Mouse (Mus musculus) neutrophil, adult 5-6 weeks (primary cell): Measurements from ENCODE around the gene Gm37419. TPM values are rescaled to one million over a fixed set of nuclear protein-coding genes. Genes with fewer than 3 reads are reported as not detected.

Experiments
- ATAC-seq: fragments of 151-379, 151-347 bp; 2 replicates; pipeline ENCODE4 v1.8.0; 2017; ENCODE audit warnings: mild to moderate bottlenecking, moderate TSS enrichment; ENCODE audit not compliant: insufficient number of reproducible peaks, poor library complexity, low FRiP score, severe bottlenecking; ENCODE audit errors: extremely low read depth
- total RNA-seq: library from RNA; stranded (forward); fragments of 200-1000 nt; gene quantifications from 2 replicates; pipeline ENCODE4 v1.2.3, GENCODE M21; 2017

Gene Gm37419
- not detected in 2 replicates for total RNA-seq

DNA sequence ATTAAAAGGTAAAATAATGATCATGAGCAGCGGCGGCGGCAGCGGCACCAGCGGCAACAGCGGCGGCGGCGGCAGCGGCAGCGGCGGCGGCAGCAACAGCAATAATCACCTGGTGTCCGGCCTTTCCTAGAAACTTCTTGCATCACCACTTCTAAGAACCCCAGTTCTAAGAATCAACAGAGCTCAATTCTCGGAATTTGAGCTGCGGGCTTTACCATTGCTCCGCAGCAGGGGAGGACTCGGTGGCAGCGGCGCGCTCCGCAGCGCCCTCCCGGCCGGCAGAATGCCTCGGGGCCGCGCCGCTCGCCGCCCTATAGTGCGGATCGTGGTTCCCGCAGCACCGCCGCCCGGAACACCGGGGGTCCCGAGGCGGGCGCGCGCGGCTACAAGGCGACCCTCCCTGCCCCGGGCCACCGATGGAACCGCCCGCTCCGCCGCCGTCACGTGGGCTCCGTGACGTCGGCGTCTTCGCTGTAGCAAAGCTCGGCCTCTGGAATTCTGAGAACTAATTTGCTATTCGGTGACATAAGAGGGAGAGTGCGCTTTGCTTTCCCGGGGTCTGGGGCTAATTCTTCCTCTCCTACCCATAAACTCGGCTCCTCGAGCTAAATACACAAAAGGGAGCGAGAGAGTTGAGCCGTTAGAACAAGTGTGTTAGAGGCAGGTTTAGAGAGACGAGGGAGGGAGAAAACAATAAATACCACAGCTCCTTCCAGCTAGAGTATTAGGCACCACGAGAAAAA lies at the start of gene Gm37419, which contains the start of gene Bcl6:
Gene Gm37419 (plus strand): TSS at position 17 of the 743 bp plus-strand sequence.
Gene Bcl6 (minus strand): TSS at position 387 of the 743 bp plus-strand sequence.
- peak; percentile 63 for ATAC-seq

DNA sequence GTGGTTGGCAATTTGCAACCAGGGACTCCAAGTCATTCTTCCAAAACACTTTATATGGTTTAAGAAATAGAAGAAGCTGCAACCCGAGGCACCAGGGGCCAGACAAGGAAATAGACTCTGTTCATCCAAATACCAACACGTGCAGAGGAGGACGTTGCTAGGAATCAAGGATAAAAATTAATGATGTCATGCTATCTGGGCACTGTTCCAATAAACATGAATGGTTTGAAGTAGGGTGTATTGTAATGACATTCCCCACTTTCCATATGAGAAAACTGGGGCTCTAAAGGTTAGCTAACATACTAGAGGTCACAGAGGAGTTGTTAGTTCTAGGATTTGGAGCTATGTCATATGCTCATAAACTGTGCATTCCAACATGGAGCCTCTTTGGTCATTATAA lies 43.5 kb upstream of the Gm37419 start:
- ATAC-seq = no peak

DNA sequence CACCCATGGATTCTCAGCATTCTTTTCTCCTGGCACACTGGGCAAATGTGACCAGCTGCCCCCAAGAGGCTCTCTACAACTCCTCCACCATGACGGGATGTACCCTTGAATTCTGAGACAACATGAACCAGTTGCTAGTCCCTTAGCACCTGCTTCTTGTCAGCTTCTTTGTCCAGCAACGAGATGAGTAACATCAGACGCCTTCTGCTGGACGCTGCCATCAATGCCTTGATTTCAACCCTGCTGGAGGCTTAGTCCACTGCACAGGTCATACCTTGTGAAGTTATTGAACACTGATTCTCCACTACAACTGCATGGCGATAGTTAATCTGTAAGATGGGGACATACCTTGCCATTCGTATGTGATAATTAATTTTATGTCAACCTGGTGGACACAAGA lies 40.6 kb upstream of the Gm37419 start:
- no peak for ATAC-seq

DNA sequence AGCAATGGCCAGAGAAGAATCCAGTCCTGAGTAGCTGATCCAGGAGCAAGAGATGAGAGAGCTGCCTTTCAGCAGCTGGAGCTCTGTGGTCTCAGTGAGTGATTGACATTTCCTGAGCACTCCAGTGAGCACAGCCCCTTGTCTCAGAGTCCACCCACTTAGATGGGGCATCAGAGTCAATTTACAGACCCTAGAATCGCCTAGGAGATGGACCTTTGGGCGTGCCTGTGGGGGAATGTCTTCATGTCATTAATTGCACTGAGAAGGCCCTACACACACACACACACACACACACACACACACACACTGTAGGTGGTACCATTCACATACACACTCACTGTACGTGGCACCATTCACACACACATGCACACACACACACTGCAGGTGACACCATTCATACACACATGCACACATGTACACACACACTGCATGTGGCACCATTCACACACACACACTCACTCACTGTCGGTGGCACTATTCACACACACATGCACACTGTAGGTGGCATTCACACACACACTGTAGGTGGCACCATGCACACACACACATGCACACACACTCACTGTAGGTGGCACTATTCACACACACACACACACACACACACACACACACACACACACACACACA lies 36.1 kb upstream of the Gm37419 start:
- ATAC-seq = no peak

DNA sequence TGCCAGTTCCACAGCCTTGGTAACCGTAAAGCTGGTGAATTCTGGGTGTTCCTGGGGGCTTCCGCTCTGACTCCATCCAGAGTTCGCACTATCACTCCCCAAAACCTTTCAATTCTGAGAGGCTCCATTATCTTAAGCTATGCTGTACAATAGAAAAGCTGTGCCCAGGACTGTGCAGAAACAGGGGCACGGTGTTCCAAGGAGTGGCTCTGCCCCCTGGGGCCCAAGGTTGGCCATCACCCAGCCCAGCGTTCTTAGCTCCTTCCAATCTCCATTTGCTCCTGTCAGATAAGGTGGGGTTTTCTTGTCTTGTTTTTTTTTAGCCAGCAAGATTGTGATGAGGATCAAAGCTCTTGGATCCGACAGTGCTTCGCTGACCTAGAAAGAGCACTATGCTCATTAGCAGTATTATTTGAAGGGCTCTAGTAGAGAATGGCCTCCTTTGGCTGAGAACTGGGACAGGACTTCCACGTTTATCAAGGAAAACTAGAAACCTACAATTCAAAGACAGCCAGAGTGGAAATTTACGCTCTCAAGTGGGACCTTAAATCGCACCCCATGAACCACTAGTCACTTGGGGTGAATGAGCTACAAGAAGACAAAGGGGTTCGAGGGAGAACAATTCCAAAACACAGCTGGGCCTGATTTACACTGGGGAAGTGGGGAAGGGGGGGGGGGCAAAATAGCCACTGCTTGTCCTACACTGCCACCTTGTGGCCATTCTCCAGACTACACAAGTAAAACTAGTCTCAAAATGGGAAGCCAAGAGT lies 34.9 kb upstream of the Gm37419 start:
- ATAC-seq = no peak

DNA sequence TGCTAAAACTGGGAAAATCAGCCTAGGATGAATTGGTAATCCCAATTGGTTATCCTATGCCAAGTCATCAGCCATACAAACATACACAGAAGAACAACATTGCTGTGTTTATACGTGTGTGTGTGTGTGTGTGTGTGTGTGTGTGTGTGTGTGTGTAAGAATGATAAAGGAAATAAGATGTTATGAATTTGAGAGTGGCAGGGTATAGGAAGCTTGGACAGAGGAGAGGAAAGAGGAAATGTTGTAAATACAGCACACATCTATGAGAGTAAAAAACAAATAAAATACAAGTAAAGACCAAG lies 34.4 kb upstream of the Gm37419 start:
- ATAC-seq = no peak

DNA sequence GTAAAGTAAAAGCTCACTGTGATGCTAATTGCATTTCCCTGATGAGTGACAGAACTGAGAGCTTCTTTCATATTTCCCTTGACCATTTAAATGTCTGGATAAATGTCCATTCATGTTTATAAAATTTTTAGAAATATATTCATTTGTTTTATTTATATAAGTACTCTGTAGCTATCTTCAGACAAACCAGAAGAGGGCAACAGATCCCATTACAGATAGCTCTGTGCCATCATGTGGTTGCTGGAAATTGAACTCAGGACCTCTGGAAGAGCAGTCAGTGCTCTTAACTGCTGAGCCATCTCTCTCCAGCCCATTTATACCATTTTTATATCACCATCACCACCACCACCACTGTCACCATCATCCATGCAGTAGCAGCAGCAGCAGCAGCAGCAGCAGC lies 29.3 kb upstream of the Gm37419 start:
- no peak for ATAC-seq

DNA sequence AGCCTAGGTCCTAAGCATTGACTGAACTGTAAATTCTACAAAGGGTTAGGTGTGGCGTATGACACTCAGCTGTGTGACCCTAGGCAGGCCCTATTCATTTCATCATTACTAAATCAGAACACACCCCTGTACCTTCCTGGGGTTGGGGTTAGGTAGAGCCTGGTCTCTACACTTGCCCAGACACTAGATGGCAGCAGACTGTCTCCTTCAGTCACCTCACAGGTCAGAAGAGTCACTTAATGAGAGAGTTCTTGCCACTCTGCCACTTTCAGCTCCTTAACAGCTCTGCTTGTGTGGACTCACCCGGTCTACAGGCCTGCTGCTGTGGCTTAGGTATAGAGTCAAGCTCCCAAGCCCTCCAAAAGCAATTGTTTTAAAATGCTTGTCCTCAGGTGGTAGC lies 25.9 kb upstream of the Gm37419 start:
- ATAC-seq = peak; percentile 56

DNA sequence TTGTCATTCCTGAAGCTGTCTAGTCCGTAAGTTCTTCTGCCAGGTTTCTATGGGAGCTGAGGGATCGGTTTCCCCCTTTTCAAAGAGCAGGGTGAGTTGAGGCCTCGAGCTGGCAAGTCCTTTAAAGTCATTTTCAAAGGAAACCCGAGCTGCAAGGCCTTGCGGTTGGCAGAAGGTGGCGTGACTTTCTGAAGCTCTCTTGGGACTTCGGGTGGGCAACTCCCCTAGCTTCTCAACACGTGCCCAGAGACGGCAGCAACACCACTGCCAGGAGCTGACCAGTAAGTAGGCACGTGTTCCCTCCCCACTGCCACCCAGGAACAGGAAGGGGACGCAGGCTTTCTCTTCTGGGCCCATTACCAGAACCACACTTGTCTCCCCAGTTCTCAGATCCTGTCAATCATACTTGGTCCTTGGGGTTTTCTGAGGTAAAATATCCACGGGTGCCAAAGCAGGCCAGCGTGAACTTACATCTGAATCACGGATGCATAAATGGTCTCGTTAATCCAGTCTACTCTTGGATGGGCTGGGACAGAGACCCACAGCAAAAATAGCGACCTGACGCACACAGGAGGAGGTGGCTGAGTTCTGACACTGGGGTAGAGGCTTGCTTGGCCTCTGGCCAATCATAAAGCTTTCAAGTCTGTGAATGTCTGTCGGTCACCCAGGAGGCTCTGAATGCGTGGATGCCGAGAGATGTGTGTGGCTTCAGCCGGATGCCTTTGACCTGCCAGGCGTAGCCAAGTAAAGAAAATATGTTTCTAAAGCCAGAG lies 24.2 kb upstream of the Gm37419 start:
- ATAC-seq = no peak

DNA sequence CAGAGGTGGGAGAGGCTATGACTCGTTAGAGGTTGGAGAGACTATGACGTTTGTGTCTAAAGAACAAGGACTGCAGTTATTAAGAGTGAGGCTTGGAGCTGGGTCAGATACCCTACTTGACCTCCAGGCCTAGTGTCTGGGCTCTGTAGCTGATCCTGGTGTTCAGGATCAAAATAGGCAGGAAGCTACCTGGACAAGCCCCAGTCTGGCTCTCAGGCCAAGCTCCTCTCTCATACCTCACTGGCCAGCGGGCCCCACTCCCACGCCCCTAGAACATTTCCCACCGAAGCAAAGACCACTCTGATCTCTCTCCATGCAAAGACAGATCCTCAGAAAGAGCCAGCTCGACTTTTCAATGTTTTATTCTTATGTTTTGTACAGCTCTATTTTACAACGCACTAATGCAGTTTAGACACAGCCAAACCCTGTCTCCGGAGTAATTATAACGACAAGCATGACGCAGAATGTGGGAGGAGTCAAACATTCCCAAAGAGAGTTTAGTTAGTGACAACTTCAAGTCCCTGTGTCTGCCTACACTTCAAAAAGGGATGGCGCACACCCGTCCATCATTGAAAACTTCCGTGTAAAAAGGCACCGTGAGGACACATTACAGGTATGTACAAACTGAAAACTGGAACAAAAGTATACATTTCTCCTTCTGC lies 23.4 kb upstream of the Gm37419 start:
- ATAC-seq = no peak

DNA sequence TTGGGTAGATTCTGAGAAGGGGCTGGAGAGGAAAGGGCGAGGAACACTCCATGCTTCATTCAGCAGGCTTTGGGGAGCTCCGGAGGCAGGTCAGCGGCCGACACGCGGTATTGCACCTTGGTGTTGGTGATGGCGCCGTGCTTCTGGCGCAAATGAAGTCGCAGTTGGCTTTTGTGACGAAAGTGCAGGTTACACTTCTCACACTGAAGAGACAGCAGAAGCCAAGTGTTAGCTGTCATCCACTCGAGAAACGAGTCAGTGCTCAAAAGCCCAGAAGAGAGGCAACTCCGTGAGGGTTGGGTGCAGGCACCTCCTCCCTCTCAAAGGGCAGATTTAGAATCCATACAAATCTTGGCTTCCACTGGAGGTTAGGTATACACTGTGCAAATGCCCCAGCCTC lies 22.2 kb upstream of the Gm37419 start:
- no peak for ATAC-seq

DNA sequence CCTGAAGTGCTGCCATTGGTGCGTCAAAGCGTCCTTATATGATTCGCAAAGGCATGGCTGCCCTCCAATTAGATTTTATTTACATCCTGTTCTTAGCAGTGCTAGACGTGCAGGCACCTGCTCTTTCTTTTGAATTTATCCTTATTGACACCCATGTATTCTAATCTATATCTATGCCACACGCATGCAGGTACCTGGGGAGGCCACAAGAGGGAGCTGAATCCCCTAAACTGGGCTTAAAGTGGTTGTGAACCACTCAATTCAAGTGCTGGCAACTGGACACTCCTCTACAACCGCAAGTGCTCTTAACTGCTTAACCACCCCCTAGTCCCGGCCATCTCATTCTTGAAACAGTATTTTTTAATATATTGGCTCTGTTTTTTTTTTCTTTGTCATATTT lies 21.0 kb upstream of the Gm37419 start:
- peak; percentile 34; the same call in 1 of the 2 replicates for ATAC-seq

DNA sequence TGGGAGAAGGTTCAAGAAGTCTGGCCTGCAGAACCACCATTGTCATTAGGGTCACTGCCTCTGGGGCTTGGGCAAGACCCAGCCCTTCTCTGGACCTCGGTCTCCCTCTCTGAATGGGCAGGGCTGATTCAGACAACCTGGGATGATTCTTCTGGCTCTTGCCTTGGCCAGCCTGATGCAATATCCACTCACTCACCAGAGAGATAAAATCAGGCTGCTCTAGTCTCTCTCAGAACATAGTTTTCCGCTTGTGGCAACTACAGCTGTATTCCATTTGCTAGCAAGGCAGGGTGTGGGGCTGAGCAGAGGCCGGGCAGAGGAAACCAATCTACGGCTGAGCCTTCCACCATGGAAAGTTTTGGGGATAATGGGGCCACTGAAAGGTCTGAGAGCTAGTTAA lies 19.4 kb upstream of the Gm37419 start:
- ATAC-seq = no peak

DNA sequence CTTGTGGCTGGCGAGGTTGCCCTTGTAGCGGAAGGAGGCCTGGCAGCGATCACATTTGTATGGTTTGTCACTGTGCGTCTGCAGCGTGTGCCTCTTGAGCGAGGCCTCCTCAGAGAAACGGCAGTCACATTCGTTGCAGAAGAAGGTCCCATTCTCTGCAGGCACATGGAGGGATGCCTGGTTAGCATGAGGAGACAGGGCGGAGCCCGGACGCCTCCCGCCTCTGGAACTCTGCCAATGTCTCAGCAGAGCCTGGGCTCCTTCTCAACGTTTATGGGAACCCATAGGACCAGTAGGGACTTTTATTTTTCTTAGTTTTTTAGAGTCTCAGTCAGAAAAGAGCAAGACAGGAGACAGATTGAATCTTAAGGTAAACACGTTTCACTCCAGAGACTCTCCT lies 18.4 kb upstream of the Gm37419 start:
- no peak for ATAC-seq

DNA sequence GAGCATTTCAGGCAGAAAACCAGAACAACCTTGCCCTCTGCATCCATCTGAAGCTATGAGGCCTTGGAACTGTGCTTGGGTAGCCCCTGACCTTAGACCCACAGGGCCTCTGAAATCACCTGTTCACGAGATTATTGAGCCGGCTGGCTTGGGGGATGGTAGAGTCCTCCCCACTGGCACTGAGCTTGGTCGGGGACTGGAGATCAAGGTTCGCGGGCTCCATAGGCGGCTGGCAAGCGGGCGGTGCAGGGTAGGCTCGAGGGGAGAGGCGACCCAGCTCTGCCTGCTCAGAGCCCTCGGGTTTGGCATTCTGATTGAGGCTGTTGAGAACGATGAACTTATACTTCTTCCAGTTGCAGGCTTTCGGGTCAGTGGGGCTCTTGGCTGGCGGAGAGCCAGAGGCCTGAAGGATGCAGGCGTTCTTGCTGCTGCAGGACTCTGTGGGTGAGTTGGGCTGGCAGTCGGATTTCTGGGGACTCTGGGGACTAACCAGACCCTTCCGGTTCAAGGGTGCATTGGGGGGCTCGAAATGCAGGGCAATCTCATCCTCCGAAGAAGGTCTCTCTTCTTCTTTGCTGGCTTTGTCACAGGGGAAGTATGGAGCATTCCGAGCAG lies 16.0 kb upstream of the Gm37419 start:
- ATAC-seq = no peak

DNA sequence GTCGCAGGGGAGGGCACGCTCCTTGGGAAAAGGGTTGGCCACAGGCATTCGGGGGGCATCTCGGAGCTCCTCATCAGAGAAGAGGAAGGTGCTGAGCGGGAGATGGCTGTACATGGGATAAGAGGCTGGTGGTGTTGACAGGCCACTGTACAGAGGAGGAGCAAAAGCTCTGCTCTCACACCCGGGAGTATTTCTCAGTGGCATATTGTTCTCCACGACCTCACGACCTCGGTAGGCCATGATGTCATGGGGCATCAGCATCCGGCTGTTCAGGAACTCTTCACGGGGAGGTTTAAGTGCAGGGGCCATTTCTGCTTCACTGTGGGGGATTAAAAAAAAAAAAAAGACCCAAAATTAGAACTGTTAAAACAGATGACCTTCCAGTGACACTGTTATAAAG lies 15.4 kb upstream of the Gm37419 start:
- no peak for ATAC-seq

DNA sequence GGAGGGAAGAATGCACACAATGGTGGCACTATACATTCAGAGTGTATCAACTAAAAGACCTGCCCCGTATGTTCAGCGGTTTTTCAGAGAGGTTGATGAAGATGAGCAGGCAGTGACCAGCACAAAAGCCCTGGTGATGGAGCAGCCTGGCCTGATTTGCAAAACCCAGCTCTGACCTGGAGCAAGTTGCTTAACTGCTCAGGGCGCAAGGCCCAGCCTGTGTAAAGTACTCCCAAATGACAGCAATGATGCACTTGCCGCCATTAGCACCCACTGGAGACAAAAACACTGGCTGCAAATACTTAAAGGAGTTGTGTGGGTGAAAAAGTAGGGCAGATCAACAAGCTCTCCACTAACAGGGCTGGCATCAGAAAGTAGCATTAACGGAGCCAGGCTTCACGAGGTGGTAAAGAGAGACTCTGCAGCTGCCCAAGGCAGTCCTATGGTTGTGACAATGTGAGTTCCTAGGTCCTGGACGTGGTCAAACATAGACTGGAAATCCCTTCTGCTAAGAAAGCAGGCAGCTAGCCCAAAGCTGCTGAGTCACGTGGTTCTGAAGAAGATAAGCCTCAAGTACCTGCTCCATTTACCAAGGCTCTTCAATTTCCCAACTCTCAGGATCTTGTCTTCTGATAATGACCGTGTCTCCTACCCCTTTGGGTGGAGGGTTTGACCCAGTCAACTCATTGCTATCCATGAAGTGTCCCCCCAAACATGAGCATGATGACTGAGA lies 14.5 kb upstream of the Gm37419 start:
- ATAC-seq = no peak

DNA sequence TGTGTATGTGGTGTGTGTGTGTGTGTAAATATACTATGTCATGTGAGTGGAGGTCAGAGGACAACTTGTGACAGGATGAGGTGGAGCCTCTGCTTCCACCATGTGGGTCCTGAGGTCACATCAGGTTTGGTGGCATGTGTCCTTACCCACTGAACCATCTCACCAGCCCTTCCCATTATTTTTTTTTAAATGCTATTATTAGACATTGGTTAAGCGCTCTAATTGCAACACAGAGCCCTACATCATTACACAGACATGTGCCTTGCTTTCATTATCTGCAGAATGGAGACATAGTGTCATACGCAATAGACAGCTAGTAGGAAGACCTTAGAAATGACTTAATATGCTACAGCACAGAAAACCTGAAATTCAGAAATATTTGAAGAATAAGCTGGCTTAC lies 12.1 kb upstream of the Gm37419 start:
- ATAC-seq = no peak
